Mouse (Mus musculus) MEL (cell line): ENCODE results near the gene Sox5.

Experiments used
- BHLHE40 ChIP-seq: IDR thresholded peaks from 2 replicates; pipeline ENCODE4 v1.6.1; 2012; ENCODE audit warnings: low read depth, mild to moderate bottlenecking, inconsistent platforms, low read length, improper control_type of control experiment, borderline replicate concordance
- CHD2 ChIP-seq: IDR thresholded peaks from 2 replicates; pipeline ENCODE4 v1.6.1; 2011; ENCODE audit warnings: low read length, improper control_type of control experiment
- CTCF ChIP-seq, 3 experiments: IDR thresholded peaks in 2 of 3; conservative IDR thresholded peaks in 1 of 3; 2 replicates each; pipeline ENCODE4 v1.5.1; 2011 to 2012; ENCODE audit warnings: low read length in 3 of 3, low read depth in 2 of 3, mild to moderate bottlenecking in 2 of 3, improper control_type of control experiment in 1 of 3, inconsistent platforms in 1 of 3, mixed read lengths in 1 of 3, moderate library complexity in 1 of 3; ENCODE audit not compliant: control insufficient read depth in 1 of 3, insufficient read depth in 1 of 3, poor library complexity in 1 of 3, severe bottlenecking in 1 of 3
- E2F4 ChIP-seq: IDR thresholded peaks from 2 replicates; pipeline ENCODE4 v1.6.1; 2011; ENCODE audit warnings: low read depth, low read length, improper control_type of control experiment, borderline replicate concordance
- EP300 ChIP-seq, 2 experiments: IDR thresholded peaks; 2 replicates each; pipeline ENCODE4 v1.6.1; 2011; ENCODE audit warnings: improper control_type of control experiment in 2 of 2, low read length in 2 of 2, low read depth in 1 of 2, mild to moderate bottlenecking in 1 of 2
- GATA1 ChIP-seq: IDR thresholded peaks from 2 replicates; pipeline ENCODE4 v1.6.1; 2011; ENCODE audit warnings: low read depth, low read length, improper control_type of control experiment
- HCFC1 ChIP-seq: IDR thresholded peaks from 2 replicates; pipeline ENCODE4 v1.6.1; 2012; ENCODE audit warnings: low read depth, mild to moderate bottlenecking, inconsistent platforms, low read length, improper control_type of control experiment, moderate library complexity
- MAX ChIP-seq: IDR thresholded peaks from 2 replicates; pipeline ENCODE4 v1.6.1; 2011; ENCODE audit warnings: low read length, improper control_type of control experiment
- MEF2A ChIP-seq: IDR thresholded peaks from 2 replicates; pipeline ENCODE4 v1.6.1; 2014; ENCODE audit warnings: low read depth, mild to moderate bottlenecking, inconsistent platforms, low read length, improper control_type of control experiment; ENCODE audit not compliant: poor library complexity, insufficient replicate concordance, severe bottlenecking; ENCODE audit errors: extremely low read depth
- POLR2A ChIP-seq, 2 experiments: IDR thresholded peaks; 2 replicates each; pipeline ENCODE4 v1.6.1; 2011 to 2012; ENCODE audit warnings: low read length in 2 of 2, mild to moderate bottlenecking in 2 of 2, control low read depth in 1 of 2, improper control_type of control experiment in 1 of 2, low read depth in 1 of 2, moderate library complexity in 1 of 2; ENCODE audit not compliant: control insufficient read depth in 1 of 2, insufficient read depth in 1 of 2, poor library complexity in 1 of 2
- TBP ChIP-seq: IDR thresholded peaks from 2 replicates; pipeline ENCODE4 v1.8.0; 2011; ENCODE audit warnings: low read depth, low read length, improper control_type of control experiment
- ZNF384 ChIP-seq: IDR thresholded peaks from 2 replicates; pipeline ENCODE4 v1.6.1; 2012; ENCODE audit warnings: low read depth, mild to moderate bottlenecking, inconsistent platforms, low read length, improper control_type of control experiment

GRCm38 (mm10) chr6:144691298-144692041 lies 90.3 kb downstream of the Sox5 start:
- TF ChIP-seq CTCF (IDR thresholded peaks at IDR 0.05 in 2 of 3, conservative IDR thresholded peaks at IDR 0.05 in 1 of 3; ENCODE audit: control insufficient read depth in 1 of 3, insufficient read depth in 1 of 3, low read depth in 2 of 3, low read length in 3 of 3, poor library complexity in 1 of 3, severe bottlenecking in 1 of 3) = no peak
- TF ChIP-seq POLR2A (IDR thresholded peaks at IDR 0.05; ENCODE audit: control insufficient read depth in 1 of 2, insufficient read depth in 1 of 2, low read depth in 1 of 2, low read length in 2 of 2, poor library complexity in 1 of 2) = no peak
- TF ChIP-seq ZNF384 = no peak
- TF ChIP-seq BHLHE40 = no peak
- TF ChIP-seq EP300 (IDR thresholded peaks at IDR 0.05; ENCODE audit: low read depth in 1 of 2, low read length in 2 of 2) = no peak
- no peak for TF ChIP-seq GATA1
- TF ChIP-seq MAX = no peak
- TF ChIP-seq CHD2 = no peak
- no peak for TF ChIP-seq TBP
- no peak for TF ChIP-seq MEF2A
- no peak for TF ChIP-seq HCFC1
- TF ChIP-seq E2F4 = no peak
